Mouse (Mus musculus): Measurements from ENCODE around the gene Ggta1.

DNA sequence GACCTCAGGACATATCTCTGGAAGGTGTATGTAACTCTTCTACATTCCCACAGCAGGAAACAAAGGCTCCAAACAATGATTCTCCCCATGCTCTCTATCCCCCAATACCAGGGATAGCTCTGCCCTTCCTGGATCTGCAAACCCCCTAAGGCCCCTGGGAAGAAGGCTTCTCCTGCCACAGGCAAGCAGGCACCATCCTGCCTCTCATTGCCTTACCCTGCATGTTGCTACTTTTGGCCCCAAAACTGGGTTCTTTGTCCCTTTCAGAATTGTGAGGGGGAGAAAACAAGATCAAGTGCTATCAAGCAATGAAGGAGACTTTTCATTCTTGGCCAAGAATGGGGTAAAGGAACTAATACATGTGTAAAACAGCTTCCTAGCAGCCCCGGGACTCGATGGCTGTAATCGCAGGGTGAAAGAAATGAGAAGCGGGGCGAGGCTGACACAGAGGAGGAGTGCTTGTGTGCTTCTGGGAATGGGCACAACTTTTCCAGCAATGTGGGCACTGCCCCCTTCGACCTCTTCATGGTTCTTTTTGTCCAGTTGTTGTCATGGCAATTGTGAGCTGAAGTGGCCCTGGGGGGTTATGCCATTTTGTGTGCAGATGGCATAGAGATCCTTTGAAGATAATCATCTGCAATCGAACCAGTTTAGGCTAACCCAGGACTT lies 18.4 kb upstream of the Ggta1 start:
- TF ChIP-seq EP300 (IDR thresholded peaks at IDR 0.05; ENCODE audit: low read depth) (no peak), CTCF (IDR thresholded peaks at IDR 0.05; ENCODE audit: low read depth) (no peak)

All from liver, postnatal 0 days (tissue).